Mouse (Mus musculus) ES-Bruce4 (cell line): ENCODE data around the gene Cux1.

Experiments
- CTCF ChIP-seq: IDR thresholded peaks from one replicate; pipeline ENCODE4 v1.8.1; 2011; ENCODE audit warnings: low read depth, low read length
- EP300 ChIP-seq: IDR thresholded peaks from 2 replicates; pipeline ENCODE4 v1.6.1; 2011; ENCODE audit warnings: low read depth, low read length; ENCODE audit not compliant: insufficient read depth

- TF ChIP-seq EP300 (no peak), CTCF (no peak)
Observed at GRCm38 (mm10) chr5:136555703-136556102, 11.6 kb downstream of the Cux1 start.
